Comparison of ENCODE assay signal across 28 mouse cellular contexts in genomic region chr16:93707116-93707515, GRCm38 (mm10). TPM values are rescaled to one million over a fixed set of nuclear protein-coding genes. Genes with fewer than 3 reads are reported as not detected.
A peak's percentile ranks its signal among the peaks of the same experiment; 100 is the strongest.
DNase-seq lines count a peak whose midpoint lies in the region; ATAC-seq lines count a peak whose summit lies in the region.
"Had no signal": no experiment of that assay in that cellular context is flagged by ENCODE, and none has a peak within 500 bp of the region (broad histone marks: within the 10 kb centered on the region; RNA-seq: fewer than 3 reads in every experiment).

No protein-coding gene starts in this region.

- no peaks in the 10 kb centered on the region for H3K36me3 ChIP-seq in liver, embryonic 12.5 days
- H3K36me3 ChIP-seq in forebrain, embryonic 13.5 days (ENCODE audit: poor library complexity, severe bottlenecking): no peaks in the 10 kb centered on the region
- H3K36me3 ChIP-seq: embryonic facial prominence, embryonic 10.5 days; embryonic facial prominence, embryonic 13.5 days; forebrain, embryonic 12.5 days; heart, embryonic 10.5 days; heart, embryonic 13.5 days had no signal

- 74% methylated on average over 7 of the region's 7 CpGs for WGBS in liver, embryonic 12.5 days (ENCODE audit: insufficient replicate concordance)
- WGBS in forebrain, embryonic 13.5 days: 90% methylated on average over 7 of the region's 7 CpGs

- H3K9me3 ChIP-seq in liver, embryonic 12.5 days (replicated peaks): no peaks in the 10 kb centered on the region
- H3K9me3 ChIP-seq in forebrain, embryonic 13.5 days (replicated peaks): no peaks in the 10 kb centered on the region
- H3K9me3 ChIP-seq: embryonic facial prominence, embryonic 10.5 days; embryonic facial prominence, embryonic 13.5 days; forebrain, embryonic 12.5 days; heart, embryonic 10.5 days; heart, embryonic 13.5 days had no signal

- DNase-seq in cerebellum, adult 11-12 months: peak; percentile 8
- DNase-seq in liver (peak; percentile 36), R1 (ENCODE audit: low read depth, low spot score) (peak; percentile 46)
- DNase-seq in urinary bladder, postnatal 4 days (ENCODE audit: low spot score in 2 of 2): no peak
- DNase-seq: adrenal gland, adult 2 months; adrenal gland, postnatal 14 days; cerebellum, postnatal 10 days; cerebellum, postnatal 36 days; embryo, embryonic 11 days; gastrocnemius, postnatal 10 days; gastrocnemius, postnatal 36 days; heart, adult 2 months; heart, postnatal 14 days; heart, postnatal 4 days had no signal

- no peak overlapping the region for H3K4me2 ChIP-seq in liver, embryonic 12.5 days
- H3K4me2 ChIP-seq in forebrain, embryonic 13.5 days: no peak overlapping the region
- H3K4me2 ChIP-seq: embryonic facial prominence, embryonic 13.5 days; forebrain, embryonic 12.5 days; heart, embryonic 13.5 days; hindbrain, embryonic 14.5 days had no signal

- ATAC-seq in cerebellum, adult (ENCODE audit: insufficient number of reproducible peaks, low FRiP score, low TSS enrichment): no peak
- no peak for ATAC-seq in liver, embryonic 12.5 days
- ATAC-seq in megakaryocyte-erythroid progenitor cell, adult 5-6 weeks (replicated peaks; ENCODE audit: low FRiP score, low TSS enrichment, poor library complexity, severe bottlenecking): peak; percentile 5; the same call in 1 of the 2 replicates
- no peak for ATAC-seq in forebrain, embryonic 13.5 days
- ATAC-seq: forebrain, embryonic 16.5 days; hindbrain, postnatal 0 days; inflammation-experienced regulatory T-cells, adult 6 months had no signal

- H3K27ac ChIP-seq in liver, embryonic 12.5 days: no peak overlapping the region
- no peak overlapping the region for H3K27ac ChIP-seq in forebrain, embryonic 13.5 days
- H3K27ac ChIP-seq: embryonic facial prominence, embryonic 10.5 days; embryonic facial prominence, embryonic 13.5 days; forebrain, embryonic 12.5 days; heart, adult 2 months; heart, embryonic 10.5 days; heart, embryonic 13.5 days; hindbrain, embryonic 14.5 days; hindbrain, postnatal 0 days had no signal

- no peaks in the 10 kb centered on the region; the same call in 1 of the 2 replicates for H3K27me3 ChIP-seq in liver, embryonic 12.5 days (replicated peaks)
- H3K27me3 ChIP-seq in forebrain, embryonic 13.5 days: peaks cover 24% of the 10 kb centered on the region

- no peak overlapping the region for H3K9ac ChIP-seq in liver, embryonic 12.5 days
- no peak overlapping the region for H3K9ac ChIP-seq in forebrain, embryonic 13.5 days
- H3K9ac ChIP-seq: embryonic facial prominence, embryonic 13.5 days; forebrain, embryonic 12.5 days; heart, embryonic 13.5 days; hindbrain, embryonic 14.5 days had no signal

- H3K4me3 ChIP-seq in liver, embryonic 12.5 days: no peak overlapping the region
- H3K4me3 ChIP-seq in forebrain, embryonic 13.5 days: no peak overlapping the region
- H3K4me3 ChIP-seq: embryonic facial prominence, embryonic 10.5 days; embryonic facial prominence, embryonic 13.5 days; erythroblast, embryonic 14.5 days; forebrain, embryonic 12.5 days; heart, adult 2 months; heart, embryonic 10.5 days; heart, embryonic 13.5 days had no signal

- H3K4me1 ChIP-seq in liver, embryonic 12.5 days: peaks cover 10% of the 10 kb centered on the region
- H3K4me1 ChIP-seq in forebrain, embryonic 13.5 days: no peaks in the 10 kb centered on the region
- H3K4me1 ChIP-seq: embryonic facial prominence, embryonic 13.5 days; forebrain, embryonic 12.5 days; heart, embryonic 13.5 days had no signal

RNA-seq across cellular contexts. Expression of gene Dop1b, which starts 4.6 kb away (rescaled TPM):
- 10.5 and 12.8 TPM in 2 replicates for polyA plus RNA-seq in liver, embryonic 12.5 days (2016; fragmentation: Nextera tagmentation; extraction: Ambion mirVana)
- 38.8 and 63.3 TPM in 2 replicates for total RNA-seq in megakaryocyte-erythroid progenitor cell, adult 5-6 weeks (2014; fragmentation: Nextera tagmentation)
- total RNA-seq in megakaryocyte-erythroid progenitor cell, adult 5-6 weeks (2017): 9.1 and 17.6 TPM in 2 replicates
- 17.1 and 18.3 TPM in 2 replicates for polyA plus RNA-seq in forebrain, embryonic 13.5 days (2015; fragmentation: Nextera tagmentation; extraction: Ambion mirVana)

RNA-seq across cellular contexts. Expression of gene Cbr3, which starts 24.1 kb away (rescaled TPM):
- 0.11 and 0.37 TPM in 2 replicates for polyA plus RNA-seq in liver, embryonic 12.5 days (2016; fragmentation: Nextera tagmentation; extraction: Ambion mirVana)
- total RNA-seq in megakaryocyte-erythroid progenitor cell, adult 5-6 weeks (2014; fragmentation: Nextera tagmentation): 1.5 TPM in 1 of 2 replicates, not detected in the other
- total RNA-seq in megakaryocyte-erythroid progenitor cell, adult 5-6 weeks (2017): not detected in 2 replicates
- polyA plus RNA-seq in forebrain, embryonic 13.5 days (2015; fragmentation: Nextera tagmentation; extraction: Ambion mirVana): 0.15 TPM in 1 of 2 replicates, not detected in the other
- polyA plus RNA-seq: erythroblast, embryonic 14.5 days; inflammation-experienced regulatory T-cells, adult 6 months had no signal

Comparison
In these comparisons a context has a peak if more than half of its experiments do, and no peak if none do; other contexts are left out.
1. DNase-seq: peak in cerebellum, adult 11-12 months (single experiment), liver (single experiment) and R1 (single experiment); none in urinary bladder, postnatal 4 days (0 of 2).